Mouse (Mus musculus) limb, embryonic 14.5 days (tissue): ENCODE measurements around the gene Hes7. TPM values are rescaled to one million over a fixed set of nuclear protein-coding genes. Genes with fewer than 3 reads are reported as not detected.

Source experiments
- ATAC-seq: fragments of 200-750 bp; cut with Nextera tagmentation; 2 replicates; pipeline ENCODE4 v1.8.0; 2017; ENCODE audit warnings: low read depth, moderate number of reproducible peaks, moderate TSS enrichment; ENCODE audit not compliant: low FRiP score
- DNase-seq: peaks from one replicate; pipeline ENCODE4 v3.0.0-alpha.2; 2015; ENCODE audit warnings: low spot score
- H3K27ac ChIP-seq: fragments of 300-500 bp; sonication (generic); replicated peaks from 2 replicates; pipeline ENCODE4 v1.5.1; 2014; ENCODE audit warnings: low read depth, mild to moderate bottlenecking, low read length, moderate library complexity, mixed read lengths
- H3K27me3 ChIP-seq: fragments of 300-500 bp; sonication (generic); 2 replicates; pipeline ENCODE4 v1.6.1; 2014; ENCODE audit warnings: low read length, mixed read lengths; ENCODE audit not compliant: control insufficient read depth, insufficient read depth
- H3K36me3 ChIP-seq: fragments of 300-500 bp; sonication (generic); 2 replicates; pipeline ENCODE4 v1.6.1; 2014; ENCODE audit warnings: mild to moderate bottlenecking, low read length, moderate library complexity, mixed read lengths; ENCODE audit not compliant: control insufficient read depth, insufficient read depth
- H3K4me1 ChIP-seq: fragments of 300-500 bp; sonication (generic); 2 replicates; pipeline ENCODE4 v1.6.1; 2014; ENCODE audit warnings: antibody characterized with exemption, low read length, mixed read lengths; ENCODE audit not compliant: control insufficient read depth, insufficient read depth
- H3K4me2 ChIP-seq: fragments of 300-500 bp; sonication (generic); replicated peaks from 2 replicates; pipeline ENCODE4 v1.6.1; 2014; ENCODE audit warnings: low read depth, mild to moderate bottlenecking, low read length, moderate library complexity; ENCODE audit not compliant: severe bottlenecking
- H3K4me3 ChIP-seq: fragments of 300-500 bp; sonication (generic); replicated peaks from 2 replicates; pipeline ENCODE4 v1.5.1; 2014; ENCODE audit warnings: low read length
- H3K9ac ChIP-seq: fragments of 300-500 bp; sonication (generic); 2 replicates; pipeline ENCODE4 v1.6.1; 2014; ENCODE audit warnings: mild to moderate bottlenecking, low read depth, low read length, moderate library complexity; ENCODE audit not compliant: severe bottlenecking
- H3K9me3 ChIP-seq: fragments of 300-500 bp; sonication (generic); 2 replicates; pipeline ENCODE4 v1.6.1; 2016; ENCODE audit warnings: low read length; ENCODE audit not compliant: control insufficient read depth
- POLR2A ChIP-seq: fragments of 200-500 bp; IDR thresholded peaks from 2 replicates; pipeline ENCODE4 v1.8.0; 2012; ENCODE audit warnings: inconsistent platforms, mild to moderate bottlenecking, moderate library complexity, borderline replicate concordance; ENCODE audit not compliant: insufficient read depth, insufficient read length; ENCODE audit errors: extremely low read depth
- WGBS: fragments of 180-500 bp; shearing (Covaris S2); extraction: QIAGEN DNeasy Blood & Tissue Kit; methylation state at CpG from one replicate; pipeline ENCODE4 v1.1.7; 2014; 5-methylcytosine and 5-hydroxymethylcytosine counted together
- polyA plus RNA-seq, 2 experiments: library from polyadenylated mRNA; depleted of rRNA in 1 of 2; stranded (reverse) in 1 of 2; unstranded in 1 of 2; fragments of >200 nt; fragmentation: Nextera tagmentation in 1 of 2; extraction: Ambion mirVana in 1 of 2; gene quantifications; 2 replicates each; pipeline versions ENCODE4 v1.2.1 to v1.2.3; 2012 to 2014

The Hes7 gene
- 1.1 and 1.4 TPM in 2 replicates for polyA plus RNA-seq (2012; rRNA removed)
- 0.30 and 0.77 TPM in 2 replicates for polyA plus RNA-seq (2014; fragmentation: Nextera tagmentation; extraction: Ambion mirVana)

DNA sequence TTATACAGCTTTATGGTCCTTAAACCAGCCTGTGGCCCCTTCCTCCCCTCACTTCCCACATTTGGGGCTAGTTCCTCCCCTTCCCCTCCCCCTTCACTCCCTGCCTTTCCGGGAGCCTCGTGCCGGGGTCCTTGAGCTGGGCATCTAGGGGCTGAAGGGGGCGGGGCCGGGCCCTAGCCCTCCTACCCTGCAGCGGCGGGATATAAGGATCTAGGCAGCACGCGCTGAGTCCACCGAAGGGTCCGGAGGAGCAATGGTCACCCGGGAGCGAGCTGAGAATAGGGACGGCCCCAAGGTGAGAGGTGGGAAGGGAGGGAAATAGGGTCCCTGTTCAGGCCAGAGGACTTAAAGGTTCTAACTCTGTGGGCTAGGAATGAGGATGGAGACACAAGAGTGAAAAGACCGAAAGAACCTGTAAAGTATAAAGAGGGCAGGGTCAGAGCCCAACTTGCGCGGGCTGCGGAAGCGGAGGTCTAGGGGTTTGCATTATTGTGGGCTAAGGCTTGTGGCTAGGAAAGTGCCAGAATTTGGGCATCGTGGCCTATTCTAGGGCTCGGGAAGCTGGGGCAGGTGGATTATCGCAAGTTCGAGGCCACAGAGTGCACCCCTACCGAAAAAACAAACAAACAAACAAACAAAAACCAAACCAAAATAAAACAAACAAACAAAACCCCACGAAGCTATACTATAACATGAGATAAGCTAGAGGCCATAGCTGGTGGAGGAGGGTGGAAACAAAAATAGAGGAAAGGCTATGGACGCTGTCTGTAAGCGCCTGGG, at the start of gene Hes7:
Gene Hes7, plus strand, starts transcription at position 184 of the 780 bp plus-strand sequence.
- WGBS = 4% methylated on average over 27 of the region's 27 CpGs
- no peaks in the 10 kb centered on the region for H3K9me3 ChIP-seq
- TF ChIP-seq POLR2A = no peak
- DNase-seq (no peak), ATAC-seq (no peak)
- no peaks in the 10 kb centered on the region for H3K27me3 ChIP-seq
- H3K4me3 ChIP-seq = peak within 1 kb of the TSS; percentile 74
- peak within 1 kb of the TSS; percentile 65 for H3K9ac ChIP-seq
- H3K4me2 ChIP-seq = peak within 1 kb of the TSS; percentile 90
- no peak within 1 kb of the TSS for H3K27ac ChIP-seq
- peaks cover 22% of the 10 kb centered on the region for H3K4me1 ChIP-seq
- no peaks in the 10 kb centered on the region for H3K36me3 ChIP-seq

- H3K4me1 ChIP-seq = peaks cover 27% of the 10 kb centered on the region
- peak; percentile 97 for DNase-seq
- ATAC-seq = peak; percentile 89
- TF ChIP-seq POLR2A = no peak; the same call in 1 of the 2 replicates
- H3K9me3 ChIP-seq = no peaks in the 10 kb centered on the region
- H3K27ac ChIP-seq = peak within 1 kb of the TSS; percentile 94
- H3K9ac ChIP-seq = peak within 1 kb of the TSS; percentile 80
- H3K4me3 ChIP-seq = peak within 1 kb of the TSS; percentile 63
- no peaks in the 10 kb centered on the region for H3K27me3 ChIP-seq
- peak within 1 kb of the TSS; percentile 86 for H3K4me2 ChIP-seq
- WGBS = under 1% methylated on average over 34 of the region's 47 CpGs
- no peaks in the 10 kb centered on the region for H3K36me3 ChIP-seq
These were observed 49.5 kb upstream of the Hes7 start, which contains the start of gene Tmem107 for GRCm38 (mm10) chr11:69070590-69071222. Gene Tmem107, plus strand, starts transcription at chr11:69070806.

DNA sequence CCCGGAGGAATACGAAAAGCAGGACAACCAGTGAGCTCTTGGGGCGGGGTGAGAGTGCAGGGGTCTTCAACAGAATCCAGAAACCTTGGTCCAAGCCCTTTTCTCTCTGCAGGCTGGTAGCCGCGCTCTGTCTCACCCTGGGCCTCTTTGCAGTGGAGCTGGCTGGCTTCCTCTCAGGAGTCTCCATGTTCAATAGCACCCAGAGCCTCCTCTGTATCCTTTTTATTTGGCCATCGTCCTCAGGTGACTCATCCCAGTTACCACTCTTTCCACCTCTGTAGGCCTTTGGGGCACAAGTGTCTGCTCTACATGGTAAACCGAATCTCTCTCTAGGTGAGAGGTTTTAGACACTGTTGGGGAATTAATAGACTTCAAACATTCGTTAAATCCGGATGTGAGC, 48.9 kb upstream of the Hes7 start:
- no peak for DNase-seq
- no peaks in the 10 kb centered on the region for H3K36me3 ChIP-seq
- H3K9ac ChIP-seq = peak overlapping the region; percentile 80
- H3K27ac ChIP-seq = peak overlapping the region; percentile 94
- WGBS = 20% methylated on average over 9 of the region's 9 CpGs
- TF ChIP-seq POLR2A = no peak
- peak overlapping the region; percentile 63 for H3K4me3 ChIP-seq
- H3K4me1 ChIP-seq = peaks cover 27% of the 10 kb centered on the region
- ATAC-seq = no peak
- H3K27me3 ChIP-seq = no peaks in the 10 kb centered on the region
- peak overlapping the region; percentile 86 for H3K4me2 ChIP-seq
- no peaks in the 10 kb centered on the region for H3K9me3 ChIP-seq

GRCm38 (mm10) chr11:69072234-69072633, 48.0 kb upstream of the Hes7 start:
- H3K4me1 ChIP-seq = peaks cover 22% of the 10 kb centered on the region
- DNase-seq = no peak
- H3K9me3 ChIP-seq = no peaks in the 10 kb centered on the region
- H3K4me3 ChIP-seq = peak overlapping the region; percentile 22; the same call in 1 of the 2 replicates
- H3K27me3 ChIP-seq = no peaks in the 10 kb centered on the region
- H3K27ac ChIP-seq = no peak overlapping the region
- TF ChIP-seq POLR2A = no peak
- H3K4me2 ChIP-seq = peak overlapping the region; percentile 39
- no peak overlapping the region for H3K9ac ChIP-seq
- WGBS = 81% methylated on average over 11 of the region's 11 CpGs
- H3K36me3 ChIP-seq = no peaks in the 10 kb centered on the region
- no peak for ATAC-seq

DNA sequence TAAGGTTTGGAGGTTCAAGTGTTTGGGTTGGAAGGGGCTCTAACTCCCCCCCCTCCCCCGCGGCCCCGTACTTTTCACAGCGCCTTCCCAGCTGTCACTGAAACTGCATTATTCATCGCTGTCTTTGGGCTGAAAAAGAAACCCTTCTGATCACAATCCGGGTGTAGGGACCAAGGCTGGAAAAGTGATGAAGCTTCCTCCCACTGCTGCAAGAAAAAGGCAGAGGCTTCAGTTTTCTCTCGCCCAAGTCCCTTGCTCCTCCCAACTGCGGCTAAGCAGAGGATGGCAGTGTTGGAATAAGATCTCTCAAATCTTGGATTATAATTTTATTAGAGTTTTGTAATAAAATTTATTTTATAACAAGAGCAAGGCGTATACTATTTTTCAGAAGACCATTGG, 47.5 kb upstream of the Hes7 start:
- DNase-seq (no peak), ATAC-seq (no peak)
- H3K4me1 ChIP-seq = peaks cover 22% of the 10 kb centered on the region
- TF ChIP-seq POLR2A = no peak
- peak overlapping the region; percentile 39 for H3K4me2 ChIP-seq
- H3K9ac ChIP-seq = no peak overlapping the region
- no peaks in the 10 kb centered on the region for H3K36me3 ChIP-seq
- H3K9me3 ChIP-seq = no peaks in the 10 kb centered on the region
- WGBS = 14% methylated on average over 9 of the region's 9 CpGs
- peak overlapping the region; percentile 22 for H3K4me3 ChIP-seq
- H3K27me3 ChIP-seq = no peaks in the 10 kb centered on the region
- H3K27ac ChIP-seq = peak overlapping the region; percentile 90; the same call in 1 of the 2 replicates
